ENCODE assay signal across 8 mouse cellular contexts in the genomic region with DNA sequence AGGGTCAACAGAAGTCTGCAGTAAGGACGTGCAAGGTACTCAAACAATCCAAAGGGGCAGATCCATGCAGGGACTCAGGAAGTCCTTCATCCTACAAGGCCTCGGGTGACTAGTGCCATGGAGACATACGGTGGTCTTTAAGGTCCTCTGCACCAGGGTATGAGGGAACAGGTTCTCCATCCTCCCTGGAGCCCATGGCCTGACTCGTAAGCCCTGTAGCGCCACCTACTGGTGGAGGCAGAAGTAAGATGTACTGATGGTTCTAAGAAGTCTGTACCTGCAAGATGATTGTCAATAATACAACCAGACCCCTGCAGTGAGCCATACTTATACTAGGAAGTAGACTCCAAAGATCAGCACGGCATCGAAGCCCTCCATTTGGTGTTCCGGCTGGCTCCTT.
DNase-seq lines count a peak whose midpoint lies in the region; ATAC-seq lines count a peak whose summit lies in the region.

No protein-coding gene starts in this region.

- peak; percentile 72 for DNase-seq in A20 (ENCODE audit: low read depth, low spot score)
- peak; percentile 80 for DNase-seq in R1 (ENCODE audit: low read depth, low spot score)
- peak; percentile 88 for DNase-seq in cerebellum, adult 9-11 months
- DNase-seq in gastrocnemius, postnatal 10 days, result peak; percentile 85
- peak; percentile 76 for DNase-seq in layer of hippocampus, adult 9-10 months (ENCODE audit: low spot score)
- DNase-seq in lung, postnatal 36 days, result peak; percentile 91
- DNase-seq in right cerebral cortex, postnatal 36 days (ENCODE audit: low spot score in 2 of 2), result peak; percentile 72 to 75

- ATAC-seq in granulocyte monocyte progenitor cell, adult 5-6 weeks (replicated peaks; ENCODE audit: poor library complexity, severe bottlenecking), result no peak; the same call in 1 of the 2 replicates
